Mouse (Mus musculus): ENCODE measurements around the gene Gm20903.
"Not testable (repeated sequence)": the region's sequence is repeated elsewhere in the genome, so short reads cannot be mapped to it uniquely, and the experiment has no call there.

Gm20903 gene

DNA sequence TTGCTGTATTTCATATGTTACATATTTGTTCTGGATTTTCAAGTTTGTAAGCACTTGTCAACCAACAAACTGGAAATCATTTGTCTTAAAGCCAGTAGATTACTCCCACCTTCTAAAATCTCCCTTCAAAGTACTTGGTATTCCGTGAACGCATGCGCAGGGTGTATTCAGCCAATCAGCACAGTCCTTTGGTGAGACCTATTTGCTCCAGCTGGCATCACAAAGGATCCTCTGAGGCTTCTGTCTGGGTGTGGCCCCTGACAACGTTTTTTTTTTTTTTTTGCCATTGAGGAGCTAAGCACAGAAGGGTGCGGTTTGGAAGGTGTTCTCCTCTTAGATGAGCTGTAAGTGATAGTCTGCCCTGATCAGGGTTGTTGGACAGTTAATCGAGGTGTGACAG, at the start of gene Gm20903:
Gene Gm20903, plus strand, starts transcription at position 301 of the 400 bp plus-strand sequence.
- in situ Hi-C loops (cut with MseI, MboI), result not testable (repeated sequence)
